Mouse (Mus musculus) naive thymus-derived CD4-positive, alpha-beta T cell, adult 5 months (primary cell): ENCODE results near the gene Pcolce. TPM values are rescaled to one million over a fixed set of nuclear protein-coding genes. Genes with fewer than 3 reads are reported as not detected.

Source experiments
- polyA plus RNA-seq: library from polyadenylated mRNA; unstranded; fragments of 100-300 nt; shearing (Covaris generic); gene quantifications from one replicate; pipeline ENCODE4 v1.2.1, GENCODE M21; 2017

Pcolce gene
- polyA plus RNA-seq, result 1.5 TPM

GRCm38 (mm10) chr5:137613550-137613949 lies at the start of gene Pcolce:
Pcolce (minus strand) TSS chr5:137613784.

GRCm38 (mm10) chr5:137645652-137646091 lies 32.1 kb upstream of the Pcolce start, which contains the start of gene Irs3:
Irs3 (minus strand) TSS chr5:137645714.

GRCm38 (mm10) chr5:137641054-137641453 lies 27.5 kb upstream of the Pcolce start, which contains the start of gene Sap25:
Sap25 (plus strand) TSS chr5:137641334.

GRCm38 (mm10) chr5:137628498-137629305 lies 15.1 kb upstream of the Pcolce start, which contains the start of the genes Fbxo24, Lrch4 and Gm20605:
Fbxo24 (minus strand) TSS chr5:137629002.
Lrch4 (plus strand) TSS chr5:137629121.
Gm20605 (plus strand) TSS chr5:137629175.

GRCm38 (mm10) chr5:137600619-137601364 lies 12.8 kb downstream of the Pcolce start, which contains the start of gene Mospd3:
Mospd3 (minus strand) TSS chr5:137601058.

GRCm38 (mm10) chr5:137569665-137570064 lies 43.9 kb downstream of the Pcolce start, which contains the start of gene Tfr2:
Tfr2 (plus strand) TSS chr5:137569840.

Other genes with a start within 250 kb of the Pcolce start
- gene Zan, start 136.7 kb downstream of the Pcolce start, polyA plus RNA-seq, result not detected
- 28.8 TPM for gene Pop7, start 111.3 kb downstream of the Pcolce start, polyA plus RNA-seq
- 24.3 TPM for gene Gigyf1, start 95.2 kb downstream of the Pcolce start, polyA plus RNA-seq
- gene Epo, start 80.5 kb downstream of the Pcolce start, polyA plus RNA-seq, result not detected
- 183 TPM for gene Gnb2, start 80.3 kb downstream of the Pcolce start, polyA plus RNA-seq
- gene Actl6b, start 60.3 kb downstream of the Pcolce start, polyA plus RNA-seq, result not detected
- gene Tfr2, start 43.9 kb downstream of the Pcolce start, polyA plus RNA-seq, result not detected
- 51.6 TPM for gene Mospd3, start 12.7 kb downstream of the Pcolce start, polyA plus RNA-seq
- 0.86 TPM for gene Fbxo24, start 15.2 kb upstream of the Pcolce start, polyA plus RNA-seq
- 287 TPM for gene Lrch4, start 15.3 kb upstream of the Pcolce start, polyA plus RNA-seq
- 55.4 TPM for gene Gm20605, start 15.4 kb upstream of the Pcolce start, polyA plus RNA-seq
- gene Sap25, start 27.6 kb upstream of the Pcolce start, polyA plus RNA-seq, result 125 TPM
- not detected for gene Irs3, start 31.9 kb upstream of the Pcolce start, polyA plus RNA-seq
- 24.8 TPM for gene Agfg2, start 70.9 kb upstream of the Pcolce start, polyA plus RNA-seq
- gene Nyap1, start 127.8 kb upstream of the Pcolce start, polyA plus RNA-seq, result 0.72 TPM
- 179 TPM for gene Tsc22d4, start 131.9 kb upstream of the Pcolce start, polyA plus RNA-seq
- gene Ppp1r35, start 165.1 kb upstream of the Pcolce start, polyA plus RNA-seq, result 48.8 TPM
- gene Mepce, start 173.9 kb upstream of the Pcolce start, polyA plus RNA-seq, result 81.3 TPM
- gene Zcwpw1, start 174.0 kb upstream of the Pcolce start, polyA plus RNA-seq, result 20.9 TPM
- gene Pilra, start 222.5 kb upstream of the Pcolce start, polyA plus RNA-seq, result 0.24 TPM
- not detected for gene Pilrb1, start 244.3 kb upstream of the Pcolce start, polyA plus RNA-seq